Mouse (Mus musculus): ENCODE measurements at regions not wholly inside any gene's neighbourhood (a gene's known extent, or its start where the extent isn't known, plus 50 kb on each side); places are given as distances from the start of the nearest gene placed in this dataset.

DNA sequence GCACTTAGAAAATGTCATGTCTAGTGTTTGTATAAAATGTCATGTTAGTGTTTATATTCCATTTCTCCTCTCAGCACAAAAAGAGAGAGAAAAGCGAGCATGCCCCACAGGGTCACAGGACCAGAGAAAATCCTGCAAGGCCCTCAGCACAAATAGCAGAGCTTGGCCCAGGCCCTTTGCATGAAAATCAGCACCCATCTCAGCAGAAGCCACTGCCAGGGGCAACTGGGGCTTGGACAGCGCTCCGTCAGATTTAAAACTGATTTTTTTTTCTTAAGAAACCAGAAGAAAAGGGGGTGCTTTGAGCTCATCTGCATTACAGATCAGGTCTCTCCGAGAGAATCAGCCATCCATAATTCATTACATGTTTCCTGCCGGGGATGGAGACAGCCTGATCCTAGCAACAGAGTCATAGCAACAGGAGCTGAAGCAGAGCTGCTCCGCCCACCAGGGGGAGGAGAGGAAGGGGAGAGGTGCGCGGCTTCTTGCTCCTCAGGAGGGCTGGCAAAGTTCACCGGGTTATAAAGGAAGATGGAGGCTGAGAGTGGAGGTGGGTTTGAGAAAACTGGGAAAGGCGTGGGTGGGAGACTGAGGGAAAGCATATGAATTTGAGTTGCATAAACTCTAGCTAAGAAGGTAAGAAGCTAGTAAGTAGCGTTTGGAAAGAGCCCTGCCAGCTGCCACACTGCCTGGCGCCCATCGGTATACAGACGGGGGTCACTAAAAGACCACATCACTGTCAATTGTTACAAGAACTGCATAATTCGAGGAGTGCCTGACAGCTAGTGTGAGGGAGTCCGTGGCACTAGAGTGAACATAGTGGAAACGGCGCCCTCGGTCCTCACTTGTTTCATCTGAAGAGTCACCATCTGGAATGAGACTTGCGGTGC, 170.9 kb upstream of the Rapgef5 start:
- H3K4me1 ChIP-seq (ENCODE audit: control insufficient read depth, insufficient read depth, low read length) = no peaks in the 10 kb centered on the region

GRCm38 (mm10) chr12:117346091-117346490, 170.2 kb upstream of the Rapgef5 start:
- no peaks in the 10 kb centered on the region for H3K4me1 ChIP-seq (ENCODE audit: control insufficient read depth, insufficient read depth, low read length)
- H3K27me3 ChIP-seq (ENCODE audit: control insufficient read depth, insufficient read depth, low read length) = no peaks in the 10 kb centered on the region
- H3K4me3 ChIP-seq (ENCODE audit: control insufficient read depth, low read depth, low read length) = no peak overlapping the region
- H3K36me3 ChIP-seq (ENCODE audit: control insufficient read depth, insufficient read depth, low read length) = no peaks in the 10 kb centered on the region
- TF ChIP-seq POLR2A (IDR thresholded peaks at IDR 0.05; ENCODE audit: control insufficient read depth, low read depth, low read length) (no peak), CTCF (IDR thresholded peaks at IDR 0.05; ENCODE audit: control insufficient read depth, insufficient read depth, insufficient replicate concordance, low read depth, low read length) (no peak)
- no peak overlapping the region for H3K27ac ChIP-seq (ENCODE audit: control insufficient read depth, insufficient read depth, low read depth, low read length)

More for the DNA sequence above, 170.9 kb upstream of the Rapgef5 start:
- Histone ChIP-seq H3K27me3 (ENCODE audit: control insufficient read depth, insufficient read depth, low read length) (no peaks in the 10 kb centered on the region), H3K4me3 (ENCODE audit: control insufficient read depth, low read depth, low read length) (no peak overlapping the region), H3K36me3 (ENCODE audit: control insufficient read depth, insufficient read depth, low read length) (no peaks in the 10 kb centered on the region), H3K27ac (ENCODE audit: control insufficient read depth, insufficient read depth, low read depth, low read length) (no peak overlapping the region)
- no peak for TF ChIP-seq POLR2A (IDR thresholded peaks at IDR 0.05; ENCODE audit: control insufficient read depth, low read depth, low read length)
- TF ChIP-seq CTCF (IDR thresholded peaks at IDR 0.05; ENCODE audit: control insufficient read depth, insufficient read depth, insufficient replicate concordance, low read depth, low read length) = no peak

GRCm38 (mm10) chr12:117347135-117347534, 169.1 kb upstream of the Rapgef5 start:
- H3K27me3 ChIP-seq (ENCODE audit: control insufficient read depth, insufficient read depth, low read length) = no peaks in the 10 kb centered on the region
- no peak overlapping the region for H3K4me3 ChIP-seq (ENCODE audit: control insufficient read depth, low read depth, low read length)
- TF ChIP-seq CTCF (IDR thresholded peaks at IDR 0.05; ENCODE audit: control insufficient read depth, insufficient read depth, insufficient replicate concordance, low read depth, low read length) (no peak), POLR2A (IDR thresholded peaks at IDR 0.05; ENCODE audit: control insufficient read depth, low read depth, low read length) (no peak)
- no peaks in the 10 kb centered on the region for H3K36me3 ChIP-seq (ENCODE audit: control insufficient read depth, insufficient read depth, low read length)
- H3K4me1 ChIP-seq (ENCODE audit: control insufficient read depth, insufficient read depth, low read length) = no peaks in the 10 kb centered on the region
- H3K27ac ChIP-seq (ENCODE audit: control insufficient read depth, insufficient read depth, low read depth, low read length) = no peak overlapping the region

GRCm38 (mm10) chr12:117348516-117348915, 167.8 kb upstream of the Rapgef5 start:
- H3K27me3 ChIP-seq (ENCODE audit: control insufficient read depth, insufficient read depth, low read length) = no peaks in the 10 kb centered on the region
- no peaks in the 10 kb centered on the region for H3K4me1 ChIP-seq (ENCODE audit: control insufficient read depth, insufficient read depth, low read length)
- no peaks in the 10 kb centered on the region for H3K36me3 ChIP-seq (ENCODE audit: control insufficient read depth, insufficient read depth, low read length)
- TF ChIP-seq POLR2A (IDR thresholded peaks at IDR 0.05; ENCODE audit: control insufficient read depth, low read depth, low read length) (no peak), CTCF (IDR thresholded peaks at IDR 0.05; ENCODE audit: control insufficient read depth, insufficient read depth, insufficient replicate concordance, low read depth, low read length) (no peak)
- H3K27ac ChIP-seq (ENCODE audit: control insufficient read depth, insufficient read depth, low read depth, low read length) = no peak overlapping the region
- H3K4me3 ChIP-seq (ENCODE audit: control insufficient read depth, low read depth, low read length) = no peak overlapping the region

DNA sequence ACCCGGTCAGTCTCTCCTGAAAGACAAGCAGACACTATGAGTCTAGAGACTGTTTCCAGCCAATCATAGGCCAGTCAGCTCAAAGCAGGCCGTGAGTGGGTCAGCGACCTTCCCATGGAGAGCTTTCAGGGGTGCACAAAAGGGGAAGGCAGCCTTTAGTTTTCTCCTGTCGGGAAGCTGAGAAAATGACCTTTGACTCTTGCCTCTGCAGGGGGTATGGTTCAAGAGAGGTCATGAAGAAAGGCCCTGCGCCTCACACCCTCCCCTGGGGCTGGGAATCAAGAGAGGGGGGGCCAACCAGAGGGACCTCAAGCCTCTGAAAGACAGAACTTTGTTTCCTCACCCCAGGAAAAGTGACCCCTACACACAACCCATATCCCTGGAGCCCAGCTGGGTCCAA, 164.4 kb upstream of the Rapgef5 start:
- H3K36me3 ChIP-seq (ENCODE audit: control insufficient read depth, insufficient read depth, low read length) = no peaks in the 10 kb centered on the region
- H3K4me3 ChIP-seq (ENCODE audit: control insufficient read depth, low read depth, low read length) = no peak overlapping the region
- TF ChIP-seq POLR2A (IDR thresholded peaks at IDR 0.05; ENCODE audit: control insufficient read depth, low read depth, low read length) (no peak), CTCF (IDR thresholded peaks at IDR 0.05; ENCODE audit: control insufficient read depth, insufficient read depth, insufficient replicate concordance, low read depth, low read length) (no peak)
- H3K27ac ChIP-seq (ENCODE audit: control insufficient read depth, insufficient read depth, low read depth, low read length) = no peak overlapping the region
- H3K4me1 ChIP-seq (ENCODE audit: control insufficient read depth, insufficient read depth, low read length) = no peaks in the 10 kb centered on the region
- no peaks in the 10 kb centered on the region for H3K27me3 ChIP-seq (ENCODE audit: control insufficient read depth, insufficient read depth, low read length)

GRCm38 (mm10) chr12:117352511-117352910, 163.8 kb upstream of the Rapgef5 start:
- Histone ChIP-seq H3K27me3 (ENCODE audit: control insufficient read depth, insufficient read depth, low read length) (no peaks in the 10 kb centered on the region), H3K36me3 (ENCODE audit: control insufficient read depth, insufficient read depth, low read length) (no peaks in the 10 kb centered on the region), H3K4me1 (ENCODE audit: control insufficient read depth, insufficient read depth, low read length) (no peaks in the 10 kb centered on the region), H3K27ac (ENCODE audit: control insufficient read depth, insufficient read depth, low read depth, low read length) (no peak overlapping the region), H3K4me3 (ENCODE audit: control insufficient read depth, low read depth, low read length) (no peak overlapping the region)
- no peak for TF ChIP-seq POLR2A (IDR thresholded peaks at IDR 0.05; ENCODE audit: control insufficient read depth, low read depth, low read length)
- TF ChIP-seq CTCF (IDR thresholded peaks at IDR 0.05; ENCODE audit: control insufficient read depth, insufficient read depth, insufficient replicate concordance, low read depth, low read length) = no peak

- H3K27me3 ChIP-seq (ENCODE audit: control insufficient read depth, insufficient read depth, low read length) = no peaks in the 10 kb centered on the region
- TF ChIP-seq CTCF (IDR thresholded peaks at IDR 0.05; ENCODE audit: control insufficient read depth, insufficient read depth, insufficient replicate concordance, low read depth, low read length) (no peak), POLR2A (IDR thresholded peaks at IDR 0.05; ENCODE audit: control insufficient read depth, low read depth, low read length) (no peak)
- H3K27ac ChIP-seq (ENCODE audit: control insufficient read depth, insufficient read depth, low read depth, low read length) = no peak overlapping the region
- no peaks in the 10 kb centered on the region for H3K36me3 ChIP-seq (ENCODE audit: control insufficient read depth, insufficient read depth, low read length)
- H3K4me3 ChIP-seq (ENCODE audit: control insufficient read depth, low read depth, low read length) = no peak overlapping the region
- H3K4me1 ChIP-seq (ENCODE audit: control insufficient read depth, insufficient read depth, low read length) = no peaks in the 10 kb centered on the region
Measured at GRCm38 (mm10) chr12:117352938-117353337, 163.3 kb upstream of the Rapgef5 start.
